Mouse (Mus musculus) kidney, embryonic 16.5 days (tissue): ENCODE measurements around the gene Hnrnpr. TPM values are rescaled to one million over a fixed set of nuclear protein-coding genes. Genes with fewer than 3 reads are reported as not detected.

Experiments used
- ATAC-seq: fragments of 200-750 bp; cut with Nextera tagmentation; 2 replicates; pipeline ENCODE4 v1.8.0; 2017; ENCODE audit warnings: moderate TSS enrichment; ENCODE audit not compliant: low FRiP score, low TSS enrichment
- H3K27ac ChIP-seq: fragments of 300-500 bp; sonication (generic); 2 replicates; pipeline ENCODE4 v1.5.1; 2014; ENCODE audit warnings: low read length
- H3K27me3 ChIP-seq: fragments of 300-500 bp; sonication (generic); 2 replicates; pipeline ENCODE4 v1.6.1; 2014; ENCODE audit warnings: low read length, control low read depth, mixed read lengths; ENCODE audit not compliant: insufficient read depth
- H3K36me3 ChIP-seq: fragments of 300-500 bp; sonication (generic); 2 replicates; pipeline ENCODE4 v1.6.1; 2014; ENCODE audit warnings: low read length, control low read depth, mixed read lengths; ENCODE audit not compliant: insufficient read depth
- H3K4me1 ChIP-seq: fragments of 300-500 bp; sonication (generic); 2 replicates; pipeline ENCODE4 v1.6.1; 2014; ENCODE audit warnings: low read length, control low read depth, mixed read lengths; ENCODE audit not compliant: insufficient read depth
- H3K4me2 ChIP-seq: fragments of 300-500 bp; sonication (generic); replicated peaks from 2 replicates; pipeline ENCODE4 v1.6.1; 2014; ENCODE audit warnings: low read depth, low read length
- H3K4me3 ChIP-seq: fragments of 300-500 bp; sonication (generic); 2 replicates; pipeline ENCODE4 v1.5.1; 2014; ENCODE audit warnings: mild to moderate bottlenecking, low read length
- H3K9ac ChIP-seq: fragments of 300-500 bp; sonication (generic); replicated peaks from 2 replicates; pipeline ENCODE4 v1.6.1; 2014; ENCODE audit warnings: low read length
- H3K9me3 ChIP-seq: fragments of 300-500 bp; sonication (generic); 2 replicates; pipeline ENCODE4 v1.6.1; 2016; ENCODE audit warnings: low read length, control low read depth
- WGBS: fragments of 180-500 bp; shearing (Covaris S2); extraction: QIAGEN DNeasy Blood & Tissue Kit; methylation state at CpG from one replicate; pipeline ENCODE4 v1.1.7; 2014; 5-methylcytosine and 5-hydroxymethylcytosine counted together
- polyA plus RNA-seq: library from polyadenylated mRNA; unstranded; fragments of >200 nt; fragmentation: Nextera tagmentation; extraction: Ambion mirVana; gene quantifications from 2 replicates; pipeline ENCODE4 v1.2.1, GENCODE M21; 2015

Gene Hnrnpr
- polyA plus RNA-seq, 1 experiment from 2014 or later = 181 TPM

DNA sequence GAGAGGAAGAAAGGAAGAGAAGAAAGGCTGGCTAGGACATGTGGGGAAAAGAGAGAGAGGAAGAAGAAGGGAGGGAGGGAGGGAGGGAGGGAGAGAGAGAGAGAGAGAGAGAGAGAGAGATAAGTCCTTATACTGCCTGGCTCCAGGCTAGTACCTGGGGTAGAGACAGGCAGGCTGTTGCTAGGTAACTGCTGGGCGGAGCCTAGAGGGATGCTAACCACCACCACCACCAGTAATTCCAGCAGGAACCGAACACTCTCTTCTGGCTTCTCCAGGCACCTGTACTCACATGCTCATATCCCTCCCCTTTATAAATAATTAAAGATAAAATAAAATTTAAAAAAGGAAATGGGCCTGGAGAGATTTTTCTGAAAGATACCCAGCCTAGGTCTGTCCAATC is 27.0 kb upstream of the Hnrnpr start:
- Histone ChIP-seq H3K4me2 (no peak overlapping the region), H3K4me3 (no peak overlapping the region), H3K27ac (peak overlapping the region; percentile 89), H3K4me1 (peaks cover 34% of the 10 kb centered on the region), H3K36me3 (peaks cover 16% of the 10 kb centered on the region), H3K27me3 (no peaks in the 10 kb centered on the region), H3K9me3 (peaks cover 4% of the 10 kb centered on the region; the same call in 1 of the 2 replicates), H3K9ac (no peak overlapping the region)
- ATAC-seq = no peak
- WGBS = 50% methylated on average over 2 of the region's 2 CpGs

DNA sequence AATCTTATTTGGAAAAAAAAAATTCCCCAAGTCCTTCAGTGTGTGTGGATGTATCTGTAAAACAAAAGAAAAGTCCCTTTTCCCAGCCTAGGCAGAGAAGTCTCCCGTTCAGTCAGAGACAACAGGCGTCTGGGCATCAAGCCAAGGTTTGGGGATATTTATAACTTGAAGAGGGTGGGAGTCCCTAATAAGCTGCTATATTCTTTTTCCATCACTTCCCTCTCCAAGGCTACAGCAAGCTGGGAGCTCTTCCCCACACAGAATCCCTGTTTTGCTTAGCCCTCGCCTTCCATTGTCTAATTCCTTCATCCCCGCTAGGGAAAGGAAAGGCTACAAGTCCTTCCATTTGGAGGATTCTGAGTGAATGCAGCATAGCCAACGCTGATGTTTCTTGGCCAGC is 26.3 kb upstream of the Hnrnpr start, which contains the start of gene Zfp46:
TSS of gene Zfp46 (plus strand) at position 229 of the 400 bp plus-strand sequence.
- WGBS = 32% methylated on average over 5 of the region's 5 CpGs
- H3K4me2 ChIP-seq = peak within 1 kb of the TSS; percentile 83
- H3K27ac ChIP-seq = peak within 1 kb of the TSS; percentile 89
- peaks cover 4% of the 10 kb centered on the region; the same call in 1 of the 2 replicates for H3K9me3 ChIP-seq
- peak within 1 kb of the TSS; percentile 75 for H3K9ac ChIP-seq
- no peak for ATAC-seq
- H3K27me3 ChIP-seq = no peaks in the 10 kb centered on the region
- peaks cover 23% of the 10 kb centered on the region for H3K36me3 ChIP-seq
- peaks cover 34% of the 10 kb centered on the region for H3K4me1 ChIP-seq
- peak within 1 kb of the TSS; percentile 76 for H3K4me3 ChIP-seq

DNA sequence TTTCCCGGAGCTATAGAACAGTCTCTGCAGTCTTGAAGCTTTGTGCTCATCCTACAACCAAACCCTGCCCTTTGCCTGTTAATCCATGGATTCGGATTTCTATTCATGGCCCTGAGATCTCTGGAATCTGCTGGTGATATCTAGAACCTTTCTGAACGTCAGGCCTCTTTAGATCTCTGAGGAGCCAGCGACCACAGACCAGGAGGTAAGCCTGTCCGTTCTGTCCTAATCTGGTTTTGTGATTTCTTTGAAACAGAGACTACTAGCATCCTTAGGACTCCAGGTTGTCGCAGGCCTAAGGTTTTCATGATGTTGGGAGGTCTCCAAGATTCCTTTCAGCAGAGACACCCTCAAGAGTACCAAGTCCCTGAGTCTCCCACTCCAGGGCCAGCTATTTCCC is 25.9 kb upstream of the Hnrnpr start:
- Histone ChIP-seq H3K9me3 (peaks cover 4% of the 10 kb centered on the region; the same call in 1 of the 2 replicates), H3K9ac (peak overlapping the region; percentile 75), H3K4me3 (peak overlapping the region; percentile 76), H3K4me2 (peak overlapping the region; percentile 83), H3K36me3 (peaks cover 27% of the 10 kb centered on the region), H3K27me3 (no peaks in the 10 kb centered on the region), H3K4me1 (peaks cover 34% of the 10 kb centered on the region), H3K27ac (peak overlapping the region; percentile 89)
- ATAC-seq = 0 out of 2 replicates have a peak, but pooled peaks have one; percentile 0
- WGBS = 26% methylated on average over 6 of the region's 6 CpGs

DNA sequence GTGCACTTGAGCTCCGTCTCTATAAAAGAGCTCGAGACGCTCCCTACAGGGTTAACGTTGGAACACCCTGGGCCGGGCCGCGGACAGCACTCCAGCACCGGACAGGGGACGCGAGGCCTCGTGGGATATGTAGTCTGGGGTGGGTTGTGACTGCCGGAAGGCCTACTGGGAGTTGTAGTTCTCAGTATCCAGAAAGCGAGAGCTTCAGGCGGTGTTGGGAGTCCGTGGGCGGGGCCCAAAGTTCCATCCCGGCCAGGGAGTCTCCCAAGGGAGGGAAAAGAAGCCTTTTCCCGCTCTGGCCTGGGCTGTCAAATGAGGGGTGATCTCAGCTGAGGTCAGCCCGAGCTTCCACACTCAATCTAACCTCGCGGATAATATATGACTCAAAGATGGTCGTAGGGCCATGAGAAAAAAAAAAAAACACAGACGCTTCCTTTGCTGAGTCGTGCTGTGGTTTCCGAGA is 25.4 kb upstream of the Hnrnpr start:
- under 1% methylated on average over 25 of the region's 25 CpGs for WGBS
- Histone ChIP-seq H3K4me2 (peak overlapping the region; percentile 83), H3K27ac (peak overlapping the region; percentile 89), H3K9me3 (peaks cover 4% of the 10 kb centered on the region; the same call in 1 of the 2 replicates), H3K4me1 (peaks cover 34% of the 10 kb centered on the region), H3K9ac (peak overlapping the region; percentile 75), H3K27me3 (no peaks in the 10 kb centered on the region), H3K4me3 (peak overlapping the region; percentile 76), H3K36me3 (peaks cover 32% of the 10 kb centered on the region)
- ATAC-seq = peak; percentile 97

DNA sequence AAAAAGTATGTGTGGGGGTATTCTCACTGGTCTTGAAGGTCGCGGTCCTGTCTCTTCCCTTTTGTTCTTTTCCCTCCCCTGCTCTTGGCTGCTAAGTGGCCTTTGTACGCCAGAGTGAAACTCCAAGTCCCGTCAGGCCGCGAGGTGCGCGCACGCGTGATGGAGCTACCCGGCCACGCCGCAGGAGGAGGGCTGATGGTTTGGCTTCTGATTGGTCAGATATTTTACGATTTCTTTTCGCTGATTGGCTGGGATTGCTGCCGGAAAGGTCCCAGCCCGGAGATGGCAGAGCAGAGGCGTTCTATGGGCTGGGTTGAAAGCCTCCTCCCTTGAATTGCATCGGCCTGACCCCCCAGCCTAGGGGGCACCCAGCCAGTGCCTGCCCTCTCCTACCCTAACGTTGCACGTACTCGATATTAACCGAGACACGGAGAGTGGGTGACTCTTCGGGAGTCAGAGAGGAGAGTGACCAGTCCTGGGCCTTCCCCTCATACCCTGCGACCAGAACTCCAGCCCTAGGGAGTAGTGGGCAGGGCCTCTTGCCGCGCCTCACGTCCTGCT is 24.9 kb upstream of the Hnrnpr start:
- peaks cover 37% of the 10 kb centered on the region for H3K36me3 ChIP-seq
- H3K27me3 ChIP-seq = no peaks in the 10 kb centered on the region
- peak overlapping the region; percentile 83 for H3K4me2 ChIP-seq
- ATAC-seq = peak; percentile 92
- peak overlapping the region; percentile 89 for H3K27ac ChIP-seq
- under 1% methylated on average over 29 of the region's 29 CpGs for WGBS
- H3K4me1 ChIP-seq = peaks cover 34% of the 10 kb centered on the region
- H3K9ac ChIP-seq = peak overlapping the region; percentile 78
- H3K4me3 ChIP-seq = peak overlapping the region; percentile 76
- peaks cover 4% of the 10 kb centered on the region; the same call in 1 of the 2 replicates for H3K9me3 ChIP-seq

DNA sequence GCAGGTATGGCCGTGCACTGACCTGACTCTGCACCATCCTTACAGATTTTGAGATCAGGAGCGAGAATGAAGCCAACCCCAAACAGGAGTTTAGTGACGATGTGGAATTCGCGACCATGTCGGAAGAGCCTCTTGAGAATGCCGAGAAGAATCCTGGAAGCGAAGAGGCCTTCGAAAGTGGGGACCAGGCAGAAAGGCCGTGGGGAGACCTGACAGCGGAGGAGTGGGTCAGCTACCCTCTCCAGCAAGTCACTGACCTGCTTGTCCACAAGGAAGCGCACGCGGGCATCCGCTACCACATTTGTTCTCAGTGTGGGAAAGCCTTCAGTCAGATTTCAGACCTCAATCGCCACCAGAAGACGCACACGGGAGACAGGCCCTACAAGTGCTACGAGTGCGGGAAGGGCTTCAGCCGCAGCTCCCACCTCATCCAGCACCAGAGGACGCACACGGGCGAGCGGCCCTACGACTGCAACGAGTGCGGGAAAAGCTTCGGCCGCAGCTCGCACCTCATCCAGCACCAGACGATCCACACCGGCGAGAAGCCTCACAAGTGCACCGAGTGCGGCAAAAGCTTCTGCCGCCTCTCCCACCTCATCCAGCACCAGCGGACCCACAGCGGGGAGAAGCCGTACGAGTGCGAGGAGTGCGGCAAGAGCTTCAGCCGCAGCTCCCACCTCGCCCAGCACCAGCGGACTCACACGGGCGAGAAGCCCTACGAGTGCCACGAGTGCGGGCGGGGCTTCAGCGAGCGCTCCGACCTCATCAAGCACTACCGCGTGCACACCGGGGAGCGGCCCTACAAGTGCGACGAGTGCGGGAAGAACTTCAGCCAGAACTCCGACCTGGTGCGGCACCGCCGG is 20.6 kb upstream of the Hnrnpr start:
- Histone ChIP-seq H3K36me3 (peaks cover 69% of the 10 kb centered on the region), H3K9ac (no peak overlapping the region), H3K4me2 (no peak overlapping the region), H3K4me1 (peaks cover 10% of the 10 kb centered on the region), H3K4me3 (no peak overlapping the region), H3K27ac (no peak overlapping the region), H3K9me3 (peaks cover 4% of the 10 kb centered on the region; the same call in 1 of the 2 replicates), H3K27me3 (no peaks in the 10 kb centered on the region)
- no peak for ATAC-seq
- 59% methylated on average over 66 of the region's 66 CpGs for WGBS

DNA sequence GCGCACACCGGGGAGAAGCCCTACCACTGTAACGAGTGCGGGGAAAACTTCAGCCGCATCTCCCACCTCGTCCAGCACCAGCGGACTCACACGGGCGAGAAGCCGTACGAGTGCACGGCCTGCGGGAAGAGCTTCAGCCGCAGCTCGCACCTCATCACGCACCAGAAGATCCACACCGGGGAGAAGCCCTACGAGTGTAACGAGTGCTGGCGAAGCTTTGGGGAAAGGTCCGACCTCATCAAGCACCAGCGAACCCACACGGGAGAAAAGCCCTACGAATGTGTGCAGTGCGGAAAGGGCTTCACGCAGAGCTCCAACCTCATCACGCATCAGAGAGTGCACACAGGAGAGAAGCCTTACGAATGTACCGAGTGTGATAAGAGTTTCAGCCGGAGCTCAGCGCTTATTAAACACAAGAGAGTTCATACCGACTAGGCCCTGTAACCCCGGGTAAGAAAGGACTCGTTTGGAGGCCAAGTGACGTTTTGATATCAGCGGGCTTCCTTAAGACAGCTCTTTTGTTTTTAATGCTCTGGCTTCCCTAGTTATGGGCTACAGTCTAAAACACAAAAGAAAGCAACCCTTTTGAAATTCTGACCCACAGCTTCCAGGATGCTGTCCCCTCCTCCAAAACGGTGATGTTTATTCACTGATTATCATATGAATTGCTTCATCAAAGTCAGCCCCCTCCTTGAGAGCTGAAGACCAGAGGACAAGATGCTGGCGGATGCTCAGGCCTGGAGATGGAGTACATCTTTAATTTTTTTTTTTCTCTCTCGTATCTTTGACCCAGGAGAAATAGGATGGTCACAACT is 19.8 kb upstream of the Hnrnpr start:
- Histone ChIP-seq H3K4me2 (no peak overlapping the region), H3K9ac (no peak overlapping the region), H3K4me3 (no peak overlapping the region), H3K27ac (no peak overlapping the region), H3K27me3 (no peaks in the 10 kb centered on the region), H3K4me1 (peaks cover 10% of the 10 kb centered on the region), H3K9me3 (peaks cover 4% of the 10 kb centered on the region; the same call in 1 of the 2 replicates), H3K36me3 (peaks cover 69% of the 10 kb centered on the region)
- 67% methylated on average over 39 of the region's 39 CpGs for WGBS
- ATAC-seq = no peak

DNA sequence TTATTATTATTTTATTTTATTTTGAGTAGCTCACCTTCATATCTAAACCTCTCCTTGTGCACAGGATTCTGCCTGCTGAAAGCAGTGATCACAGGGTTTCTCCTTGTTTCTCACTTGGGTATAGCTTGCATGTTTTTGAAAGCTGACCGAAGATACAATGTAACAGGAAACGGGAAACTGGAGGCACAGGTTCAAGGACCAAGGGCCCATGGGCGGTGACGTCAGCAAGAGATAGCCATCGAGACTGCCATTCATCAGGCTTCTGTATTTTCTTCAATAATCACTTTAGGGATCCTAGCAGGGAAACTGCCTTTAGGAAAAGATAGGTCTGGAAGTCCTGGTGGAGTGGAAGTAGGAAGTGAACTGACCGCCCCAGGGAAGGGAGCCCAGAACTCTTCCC is 19.1 kb upstream of the Hnrnpr start:
- H3K4me3 ChIP-seq = no peak overlapping the region
- H3K9me3 ChIP-seq = peaks cover 4% of the 10 kb centered on the region; the same call in 1 of the 2 replicates
- no peak for ATAC-seq
- no peak overlapping the region for H3K27ac ChIP-seq
- H3K36me3 ChIP-seq = peaks cover 69% of the 10 kb centered on the region
- H3K9ac ChIP-seq = no peak overlapping the region
- peaks cover 7% of the 10 kb centered on the region for H3K4me1 ChIP-seq
- no peaks in the 10 kb centered on the region for H3K27me3 ChIP-seq
- 90% methylated on average over 6 of the region's 6 CpGs for WGBS
- no peak overlapping the region for H3K4me2 ChIP-seq

DNA sequence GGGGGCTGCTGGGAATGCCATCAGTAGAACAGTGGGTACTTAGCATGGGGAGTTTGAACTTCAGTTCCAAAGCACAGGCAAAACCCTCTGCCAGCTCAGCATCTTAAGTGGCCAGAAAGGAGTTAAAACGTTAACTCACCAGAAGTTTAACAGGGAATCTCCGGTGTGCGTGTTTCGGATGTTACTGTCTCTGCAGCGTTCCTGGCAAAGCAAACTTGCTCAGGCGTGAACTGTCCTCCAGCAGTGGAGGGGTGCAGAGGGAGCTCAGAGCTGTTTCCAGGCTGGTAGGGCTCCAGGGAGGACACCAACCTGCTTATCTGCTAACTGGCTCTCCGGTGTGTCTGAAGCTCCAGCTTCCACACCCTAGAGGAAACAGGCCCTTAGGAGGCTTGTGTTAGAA is 14.8 kb upstream of the Hnrnpr start:
- H3K27me3 ChIP-seq = no peaks in the 10 kb centered on the region
- H3K36me3 ChIP-seq = peaks cover 32% of the 10 kb centered on the region
- 53% methylated on average over 7 of the region's 7 CpGs for WGBS
- no peaks in the 10 kb centered on the region for H3K9me3 ChIP-seq
- H3K4me1 ChIP-seq = no peaks in the 10 kb centered on the region
- H3K27ac ChIP-seq = 0 out of 2 replicates have a peak overlapping the region, but pooled peaks have one; percentile 9
- H3K9ac ChIP-seq = no peak overlapping the region
- peak; percentile 83 for ATAC-seq
- no peak overlapping the region for H3K4me2 ChIP-seq
- H3K4me3 ChIP-seq = no peak overlapping the region
